Mouse (Mus musculus): ENCODE results near the gene Ccdc62. TPM values are rescaled to one million over a fixed set of nuclear protein-coding genes. Genes with fewer than 3 reads are reported as not detected.

Gene Ccdc62
- polyA plus RNA-seq, 2 experiments, result 2.7 to 3.4 TPM

DNA sequence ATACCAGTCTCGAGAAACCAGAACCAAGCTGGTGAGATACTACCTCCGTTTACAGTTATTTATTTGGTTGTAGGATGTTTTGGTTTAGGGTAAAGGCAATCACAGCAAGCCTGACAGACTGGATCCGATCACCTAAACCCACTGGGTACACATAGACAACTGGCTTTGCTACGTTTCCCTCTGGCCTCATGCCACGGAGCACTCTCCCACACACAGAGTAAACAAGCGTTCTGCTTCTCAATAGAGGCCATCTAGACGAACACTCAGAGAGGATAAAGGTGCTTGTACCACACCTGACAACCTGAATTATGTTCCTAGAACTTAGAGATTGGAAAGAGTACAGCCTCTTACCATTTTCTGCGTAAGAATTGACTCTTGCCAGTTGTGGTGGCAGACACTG lies 29.6 kb downstream of the Ccdc62 start:
- ATAC-seq (ENCODE audit: insufficient read depth) (no peak), DNase-seq (ENCODE audit: low read depth in 3 of 3, low spot score in 3 of 3) (no peak)
- Histone ChIP-seq H3K36me3 (replicated peaks; ENCODE audit: control insufficient read depth, insufficient read depth, low read depth) (no peaks in the 10 kb centered on the region), H3K9me3 (ENCODE audit: control insufficient read depth, low read length) (no peaks in the 10 kb centered on the region), H3K27ac (no peak overlapping the region), H3K27me3 (ENCODE audit: control insufficient read depth, insufficient read depth, low read length) (no peaks in the 10 kb centered on the region), H3K9ac (replicated peaks) (no peak overlapping the region), H3K4me1 (replicated peaks; ENCODE audit: control insufficient read depth in 2 of 2, insufficient read depth in 2 of 2, low read length in 1 of 2) (peaks cover 0 to 6% of the 10 kb centered on the region in 2 experiments; a peak in 2 of 4 replicates), H3K4me3 (ENCODE audit: insufficient read depth in 1 of 2, low read depth in 2 of 2, low read length in 2 of 2) (no peak overlapping the region), H3K4me2 (ENCODE audit: low read depth) (no peak overlapping the region)
- TF ChIP-seq CTCF (IDR thresholded peaks at IDR 0.05; ENCODE audit: low read depth), result no peak
- 59% methylated on average over 8 of the region's 8 CpGs for WGBS (ENCODE audit: insufficient replicate concordance)

DNA sequence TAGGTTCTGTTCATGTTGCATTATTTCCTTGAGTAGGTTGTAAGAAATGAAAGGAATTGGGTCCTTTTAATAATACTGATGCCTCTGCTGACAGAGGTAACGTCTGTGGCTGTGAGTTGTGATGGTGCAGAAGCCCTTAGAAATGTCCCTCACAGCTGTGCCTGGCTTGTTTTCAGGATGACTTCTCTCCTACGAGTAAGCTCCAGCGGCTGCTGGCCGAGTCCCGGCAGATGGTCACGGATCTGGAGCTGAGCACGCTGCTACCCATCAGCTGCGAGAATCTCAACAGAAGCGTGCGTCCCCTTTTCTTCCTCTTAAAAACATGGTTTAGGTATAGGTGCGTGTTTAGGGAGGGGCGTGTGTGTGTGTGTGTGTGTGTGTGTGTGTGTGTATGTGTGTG lies 30.6 kb downstream of the Ccdc62 start:
- no peak for DNase-seq (ENCODE audit: low read depth in 3 of 3, low spot score in 3 of 3)
- Histone ChIP-seq H3K4me3 (ENCODE audit: insufficient read depth in 1 of 2, low read depth in 2 of 2, low read length in 2 of 2) (no peak overlapping the region), H3K4me1 (replicated peaks; ENCODE audit: control insufficient read depth in 2 of 2, insufficient read depth in 2 of 2, low read length in 1 of 2) (peaks cover 0 to 6% of the 10 kb centered on the region in 2 experiments; a peak in 2 of 4 replicates), H3K9me3 (ENCODE audit: control insufficient read depth, low read length) (no peaks in the 10 kb centered on the region), H3K9ac (replicated peaks) (no peak overlapping the region), H3K27me3 (ENCODE audit: control insufficient read depth, insufficient read depth, low read length) (no peaks in the 10 kb centered on the region), H3K36me3 (replicated peaks; ENCODE audit: control insufficient read depth, insufficient read depth, low read depth) (no peaks in the 10 kb centered on the region), H3K27ac (no peak overlapping the region), H3K4me2 (ENCODE audit: low read depth) (no peak overlapping the region)
- WGBS (ENCODE audit: insufficient replicate concordance), result 85% methylated on average over 12 of the region's 12 CpGs
- TF ChIP-seq EP300 (IDR thresholded peaks at IDR 0.05; ENCODE audit: low read depth), result no peak
- TF ChIP-seq CTCF (IDR thresholded peaks at IDR 0.05; ENCODE audit: low read depth), result no peak
- ATAC-seq (ENCODE audit: insufficient read depth), result no peak

DNA sequence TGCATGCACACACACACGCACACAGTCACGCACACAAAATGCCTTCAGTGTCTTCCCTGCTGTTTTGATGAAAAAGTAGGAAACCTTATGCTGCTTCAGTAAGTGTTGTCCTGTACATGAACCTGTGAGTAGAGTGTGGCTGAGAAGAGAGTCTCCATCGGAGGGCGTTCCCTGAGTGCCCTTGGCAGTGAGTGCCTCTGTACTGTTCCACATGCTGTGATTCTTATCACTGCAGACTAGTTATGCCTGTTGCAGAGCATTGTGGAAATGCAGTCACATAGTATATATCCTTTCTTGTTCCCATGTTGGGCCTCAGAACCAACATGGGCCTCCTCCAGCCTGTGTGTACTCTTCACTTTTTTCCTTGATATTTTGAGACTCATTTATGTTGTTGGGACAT lies 33.7 kb downstream of the Ccdc62 start:
- TF ChIP-seq EP300 (IDR thresholded peaks at IDR 0.05; ENCODE audit: low read depth) (no peak), CTCF (IDR thresholded peaks at IDR 0.05; ENCODE audit: low read depth) (no peak)
- no peaks in the 10 kb centered on the region for H3K36me3 ChIP-seq (replicated peaks; ENCODE audit: control insufficient read depth, insufficient read depth, low read depth)
- H3K9me3 ChIP-seq (ENCODE audit: control insufficient read depth, low read length), result no peaks in the 10 kb centered on the region
- no peak overlapping the region for H3K4me3 ChIP-seq (ENCODE audit: insufficient read depth in 1 of 2, low read depth in 2 of 2, low read length in 2 of 2)
- peaks cover 0 to 10% of the 10 kb centered on the region in 2 experiments; a peak in 2 of 4 replicates for H3K4me1 ChIP-seq (replicated peaks; ENCODE audit: control insufficient read depth in 2 of 2, insufficient read depth in 2 of 2, low read length in 1 of 2)
- DNase-seq (ENCODE audit: low read depth in 3 of 3, low spot score in 3 of 3) (no peak), ATAC-seq (ENCODE audit: insufficient read depth) (no peak)
- H3K9ac ChIP-seq (replicated peaks), result no peak overlapping the region
- H3K4me2 ChIP-seq (ENCODE audit: low read depth), result no peak overlapping the region
- no peaks in the 10 kb centered on the region for H3K27me3 ChIP-seq (ENCODE audit: control insufficient read depth, insufficient read depth, low read length)
- WGBS (ENCODE audit: insufficient replicate concordance), result 85% methylated on average over 4 of the region's 4 CpGs
- H3K27ac ChIP-seq, result no peak overlapping the region

DNA sequence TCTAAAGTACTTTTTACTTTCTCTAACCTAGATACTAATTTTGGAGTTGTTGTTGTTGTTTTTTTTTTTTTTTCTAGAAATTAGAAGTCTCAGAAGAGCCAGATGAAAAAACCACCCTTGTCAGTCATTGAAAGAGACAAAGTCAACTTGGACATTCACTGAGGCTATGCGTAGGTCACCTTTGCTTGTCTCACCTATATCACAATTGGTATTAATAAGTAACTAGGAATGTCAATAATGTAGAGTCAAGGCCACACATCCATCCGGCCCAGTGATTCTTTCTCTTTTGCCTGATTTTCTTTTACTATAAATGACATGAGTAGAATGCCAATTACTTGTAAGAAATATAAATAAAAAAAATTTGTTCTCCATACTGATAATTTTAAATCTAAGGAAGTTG lies 36.3 kb downstream of the Ccdc62 start:
- WGBS (ENCODE audit: insufficient replicate concordance), result 76% methylated on average over 2 of the region's 2 CpGs
- Histone ChIP-seq H3K27ac (no peak overlapping the region), H3K36me3 (replicated peaks; ENCODE audit: control insufficient read depth, insufficient read depth, low read depth) (no peaks in the 10 kb centered on the region), H3K9me3 (ENCODE audit: control insufficient read depth, low read length) (no peaks in the 10 kb centered on the region), H3K4me2 (ENCODE audit: low read depth) (no peak overlapping the region), H3K27me3 (ENCODE audit: control insufficient read depth, insufficient read depth, low read length) (no peaks in the 10 kb centered on the region), H3K9ac (replicated peaks) (no peak overlapping the region), H3K4me3 (ENCODE audit: insufficient read depth in 1 of 2, low read depth in 2 of 2, low read length in 2 of 2) (no peak overlapping the region), H3K4me1 (replicated peaks; ENCODE audit: control insufficient read depth in 2 of 2, insufficient read depth in 2 of 2, low read length in 1 of 2) (peaks cover 0 to 10% of the 10 kb centered on the region in 2 experiments; a peak in 2 of 4 replicates)
- ATAC-seq (ENCODE audit: insufficient read depth) (no peak), DNase-seq (ENCODE audit: low read depth in 3 of 3, low spot score in 3 of 3) (no peak)
- TF ChIP-seq CTCF (IDR thresholded peaks at IDR 0.05; ENCODE audit: low read depth) (no peak), EP300 (IDR thresholded peaks at IDR 0.05; ENCODE audit: low read depth) (no peak)

DNA sequence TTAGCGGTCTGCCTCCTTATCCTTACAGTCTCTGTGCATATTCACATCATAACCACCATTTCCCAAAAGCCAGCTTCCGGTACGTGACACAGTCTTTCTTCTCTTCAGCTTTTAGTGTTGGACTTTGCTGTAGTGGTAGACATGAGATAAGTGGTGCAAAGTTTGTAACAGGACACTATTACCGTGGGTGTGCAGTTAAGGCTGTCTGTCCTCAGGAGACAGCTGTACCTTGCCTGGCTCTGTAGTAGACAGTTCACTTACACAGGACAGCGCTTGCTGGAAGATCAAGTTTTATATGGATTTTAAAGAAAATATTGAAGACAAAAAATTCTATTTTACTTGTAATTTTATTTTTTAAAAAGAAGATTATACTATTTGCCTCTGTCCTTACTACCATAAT lies 38.0 kb downstream of the Ccdc62 start:
- no peak overlapping the region for H3K4me2 ChIP-seq (ENCODE audit: low read depth)
- no peak overlapping the region for H3K4me3 ChIP-seq (ENCODE audit: insufficient read depth in 1 of 2, low read depth in 2 of 2, low read length in 2 of 2)
- DNase-seq (ENCODE audit: low read depth in 3 of 3, low spot score in 3 of 3) (no peak), ATAC-seq (ENCODE audit: insufficient read depth) (no peak)
- no peak for TF ChIP-seq EP300 (IDR thresholded peaks at IDR 0.05; ENCODE audit: low read depth)
- no peak for TF ChIP-seq CTCF (IDR thresholded peaks at IDR 0.05; ENCODE audit: low read depth)
- peaks cover 0 to 10% of the 10 kb centered on the region in 2 experiments; a peak in 2 of 4 replicates for H3K4me1 ChIP-seq (replicated peaks; ENCODE audit: control insufficient read depth in 2 of 2, insufficient read depth in 2 of 2, low read length in 1 of 2)
- H3K9ac ChIP-seq (replicated peaks), result no peak overlapping the region
- no peaks in the 10 kb centered on the region for H3K9me3 ChIP-seq (ENCODE audit: control insufficient read depth, low read length)
- H3K27ac ChIP-seq, result no peak overlapping the region
- no peaks in the 10 kb centered on the region for H3K27me3 ChIP-seq (ENCODE audit: control insufficient read depth, insufficient read depth, low read length)
- WGBS (ENCODE audit: insufficient replicate concordance), result 67% methylated on average over 5 of the region's 5 CpGs
- no peaks in the 10 kb centered on the region for H3K36me3 ChIP-seq (replicated peaks; ENCODE audit: control insufficient read depth, insufficient read depth, low read depth)

Data from liver, embryonic 14.5 days (tissue).